Mouse (Mus musculus) cerebellum, adult 18-20 months (tissue): ENCODE results near the gene Cables2.

Experiments
- DNase-seq, 2 experiments: peaks; one replicate each; pipeline ENCODE4 v3.0.0; 2021

Gene Cables2

GRCm38 (mm10) chr2:180254436-180255209 lies 18.7 kb downstream of the Cables2 start:
- DNase-seq = no peak

DNA sequence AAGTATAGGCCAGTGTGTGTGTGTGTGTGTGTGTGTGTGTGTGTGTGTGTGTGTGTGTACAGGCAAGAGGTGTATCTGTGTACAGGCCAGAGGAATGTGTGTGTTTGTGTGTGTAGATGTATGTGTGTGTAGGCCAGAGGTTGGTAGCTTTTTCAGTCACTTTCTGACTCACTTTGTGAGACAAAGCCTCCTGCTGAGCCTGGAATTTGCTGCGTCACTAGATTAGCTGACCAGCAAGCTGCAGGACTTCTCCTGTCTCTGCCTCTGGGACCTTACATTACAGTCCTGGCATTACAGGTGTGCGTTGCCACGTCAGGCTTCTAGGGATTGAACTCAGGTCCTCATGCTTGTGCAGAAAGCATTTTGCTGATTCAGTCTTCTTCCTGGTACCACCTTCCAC lies 21.5 kb downstream of the Cables2 start:
- DNase-seq = no peak

DNA sequence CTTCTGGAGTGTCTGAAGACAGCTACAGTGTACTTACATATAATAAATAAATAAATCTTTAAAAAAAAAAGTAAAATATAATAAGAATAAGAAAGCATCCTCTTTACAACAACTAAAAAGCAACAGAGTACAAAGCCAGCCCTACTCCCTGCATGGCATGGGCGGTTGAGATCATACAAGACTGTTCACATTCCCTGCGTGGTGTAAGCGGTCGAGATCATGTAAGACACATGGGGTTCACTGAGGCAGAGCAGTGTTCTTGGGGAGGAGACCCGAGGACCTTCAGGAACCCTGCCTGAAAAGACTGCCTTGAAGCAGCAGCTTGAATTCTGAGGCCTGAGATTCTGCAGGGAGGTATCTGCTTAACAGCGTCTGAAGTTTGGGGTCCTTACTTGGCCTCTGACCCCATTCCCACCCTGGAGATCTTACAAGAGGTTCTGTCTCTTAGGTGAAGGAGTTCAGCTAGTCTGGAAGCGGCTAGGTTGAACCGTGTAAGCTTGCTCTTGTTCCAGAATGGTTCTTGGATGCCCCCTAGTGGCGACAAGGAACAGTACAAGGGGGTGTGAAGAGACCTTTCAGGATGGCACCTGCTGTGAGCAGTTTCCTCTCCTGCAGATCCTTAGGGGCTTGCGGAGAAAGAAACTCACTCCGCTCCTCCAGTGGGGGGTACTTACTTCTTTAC lies 22.2 kb downstream of the Cables2 start:
- DNase-seq = peak; percentile 88 to 89

DNA sequence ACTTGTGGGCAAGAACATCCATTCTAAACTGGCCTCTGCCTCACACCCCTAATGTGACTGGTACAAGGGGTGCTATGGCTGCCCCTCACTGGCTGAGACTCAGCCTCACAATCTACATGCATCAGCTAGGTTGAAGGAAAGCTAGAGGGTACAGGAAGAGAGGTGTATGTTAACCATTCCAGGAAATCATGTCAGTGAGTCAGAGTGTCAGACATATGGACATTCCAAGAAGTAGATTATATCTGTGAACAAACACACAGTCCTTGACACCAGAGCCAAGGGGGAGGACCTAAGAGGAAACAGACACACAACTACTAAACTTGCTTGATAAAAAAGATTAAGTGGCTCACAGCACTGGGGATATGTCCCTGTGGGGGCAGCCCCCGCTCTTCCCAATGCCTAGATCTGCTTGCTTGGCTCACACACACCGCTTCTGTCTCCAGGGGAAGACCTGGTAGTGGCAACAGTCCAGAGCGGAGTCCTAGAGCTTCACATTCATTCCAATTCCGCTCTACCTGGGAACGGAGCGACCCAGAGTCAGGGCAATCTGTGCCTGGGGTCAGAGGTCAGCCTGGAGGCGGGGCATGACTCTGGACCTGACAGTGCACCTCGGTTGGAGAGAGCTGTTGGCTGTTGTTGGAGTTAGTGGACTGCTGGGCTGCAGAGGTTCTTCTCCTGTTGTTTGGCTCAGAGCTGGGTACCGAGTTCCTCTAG lies 24.2 kb downstream of the Cables2 start:
- DNase-seq = no peak

DNA sequence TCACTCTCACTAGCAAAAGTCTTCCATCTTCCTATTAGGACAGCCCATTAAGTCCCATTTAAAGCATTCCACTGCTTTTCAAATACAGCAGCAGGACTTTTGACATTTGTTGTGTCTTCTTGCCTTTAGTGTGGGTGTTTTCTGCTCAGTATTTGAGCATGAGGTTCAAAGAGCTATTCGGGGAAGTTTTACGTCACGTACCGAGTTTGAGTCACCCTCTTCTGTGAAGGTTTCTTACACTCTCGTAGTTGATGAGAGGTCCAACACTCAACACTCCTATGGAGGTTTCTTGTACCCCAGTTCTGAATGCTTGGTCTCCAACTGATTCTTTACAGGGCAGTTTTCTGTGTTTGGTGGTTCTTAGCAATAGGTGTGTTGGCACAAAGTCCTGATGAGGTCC lies 25.4 kb downstream of the Cables2 start:
- DNase-seq = no peak

DNA sequence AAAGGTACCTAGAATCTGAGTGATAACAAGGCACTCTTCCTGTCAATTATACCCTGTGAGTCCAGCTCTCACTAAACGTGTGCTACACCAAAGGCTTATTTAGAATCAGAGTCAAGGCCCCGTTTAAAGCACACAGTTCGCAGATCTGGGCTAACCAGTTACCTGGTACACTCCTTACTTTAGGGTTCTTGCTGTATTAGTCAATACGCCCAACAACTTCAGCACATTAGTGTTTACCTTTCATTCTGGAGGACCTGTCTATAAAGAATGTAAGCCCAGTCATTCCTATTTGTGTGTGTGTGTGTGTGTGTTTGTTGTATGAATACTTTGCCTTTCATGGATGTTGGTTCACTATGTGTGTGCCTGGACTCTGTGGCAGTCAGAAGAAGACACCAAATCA lies 30.2 kb downstream of the Cables2 start:
- DNase-seq = no peak

- no peak for DNase-seq
Observed at GRCm38 (mm10) chr2:180238591-180238990, 34.7 kb downstream of the Cables2 start.

GRCm38 (mm10) chr2:180237601-180238345 lies 35.5 kb downstream of the Cables2 start:
- DNase-seq = no peak

- DNase-seq = no peak
Observed at GRCm38 (mm10) chr2:180236930-180237329, 36.4 kb downstream of the Cables2 start.

DNA sequence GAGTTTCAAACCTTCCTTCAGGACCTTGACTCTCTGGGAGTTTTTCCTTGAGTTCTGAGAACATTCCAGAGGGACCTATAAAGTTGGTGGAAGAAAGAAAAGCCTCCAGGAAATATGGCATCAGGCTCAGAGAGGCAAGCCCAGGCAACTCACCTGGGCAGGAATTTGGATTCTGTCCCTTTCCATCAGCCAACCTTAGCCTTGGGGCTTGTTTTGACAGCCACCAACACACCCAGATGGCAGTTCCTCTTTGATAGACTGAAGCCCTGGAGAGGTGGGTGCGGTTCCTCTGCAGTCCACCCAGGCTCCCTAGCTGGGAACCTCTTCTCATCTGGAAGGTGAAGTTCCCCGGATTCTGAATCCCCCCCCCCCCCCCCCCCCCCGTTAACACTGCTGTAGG lies 36.8 kb downstream of the Cables2 start:
- no peak for DNase-seq

GRCm38 (mm10) chr2:180235788-180236187 lies 37.5 kb downstream of the Cables2 start:
- DNase-seq = no peak

- DNase-seq = no peak
Observed at GRCm38 (mm10) chr2:180234980-180235379, 38.3 kb downstream of the Cables2 start.

DNA sequence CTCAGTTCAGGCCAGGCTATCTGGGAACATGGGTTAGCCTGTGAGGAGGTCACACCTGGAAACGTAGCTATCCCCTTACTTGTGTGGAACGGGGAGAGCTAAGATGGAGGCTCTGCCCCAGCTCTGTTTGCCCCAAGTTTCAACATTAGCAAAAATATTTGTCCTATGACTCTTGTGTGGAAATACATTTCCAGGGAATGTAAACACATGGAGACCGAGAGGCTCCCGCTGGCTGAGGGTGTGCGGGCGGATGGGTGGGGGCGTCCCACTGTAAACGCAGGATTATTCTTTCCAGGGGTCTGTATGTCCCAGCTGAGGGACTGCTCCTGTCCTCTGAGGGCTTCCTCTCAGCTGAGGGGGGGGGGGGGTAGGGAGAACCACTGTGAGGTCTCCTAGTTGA lies 38.9 kb downstream of the Cables2 start:
- no peak for DNase-seq

- no peak for DNase-seq
Observed at GRCm38 (mm10) chr2:180233101-180233904, 40.0 kb downstream of the Cables2 start.

DNA sequence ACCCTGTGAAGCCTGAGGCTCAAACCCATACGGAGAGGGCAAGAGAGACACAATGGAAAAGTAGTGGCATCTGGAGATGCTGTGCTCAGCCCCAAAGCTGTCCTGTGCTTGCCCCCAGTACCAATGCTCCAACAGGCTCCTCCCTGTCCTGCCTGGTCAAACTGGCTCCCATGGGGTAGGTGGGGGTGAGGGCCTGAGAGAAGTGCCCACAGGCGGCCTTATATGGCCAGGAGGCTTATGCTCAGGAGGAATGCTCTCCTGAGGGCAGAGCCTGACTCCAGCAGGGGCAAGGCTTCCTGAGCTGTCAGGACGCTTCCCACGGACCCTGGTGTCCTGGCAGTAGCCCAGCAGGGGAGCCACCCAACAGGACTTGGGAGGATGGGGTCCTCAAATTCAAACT lies 42.8 kb downstream of the Cables2 start:
- no peak for DNase-seq

DNA sequence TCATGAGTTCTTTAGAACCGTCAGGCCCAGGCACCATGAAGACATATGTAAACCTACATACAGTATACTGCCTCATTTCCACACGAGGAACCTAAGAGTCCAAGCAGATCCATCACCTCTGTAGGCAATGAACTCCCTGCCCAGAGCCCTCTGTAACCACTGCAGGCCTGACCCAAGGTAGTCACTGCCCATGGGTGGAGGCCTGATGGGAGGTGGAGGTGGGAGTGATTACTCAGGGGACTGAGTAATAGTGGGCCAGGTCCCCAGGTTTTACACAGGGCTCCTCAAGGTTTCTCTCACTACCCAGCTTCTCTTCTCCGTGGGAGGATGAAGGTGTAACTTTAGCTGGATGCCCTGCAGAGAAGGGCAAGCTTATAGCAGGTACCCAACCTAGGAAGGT lies 44.2 kb downstream of the Cables2 start:
- no peak for DNase-seq

GRCm38 (mm10) chr2:180228592-180228991 lies 44.7 kb downstream of the Cables2 start:
- no peak for DNase-seq

GRCm38 (mm10) chr2:180228060-180228458 lies 45.2 kb downstream of the Cables2 start:
- no peak for DNase-seq

DNA sequence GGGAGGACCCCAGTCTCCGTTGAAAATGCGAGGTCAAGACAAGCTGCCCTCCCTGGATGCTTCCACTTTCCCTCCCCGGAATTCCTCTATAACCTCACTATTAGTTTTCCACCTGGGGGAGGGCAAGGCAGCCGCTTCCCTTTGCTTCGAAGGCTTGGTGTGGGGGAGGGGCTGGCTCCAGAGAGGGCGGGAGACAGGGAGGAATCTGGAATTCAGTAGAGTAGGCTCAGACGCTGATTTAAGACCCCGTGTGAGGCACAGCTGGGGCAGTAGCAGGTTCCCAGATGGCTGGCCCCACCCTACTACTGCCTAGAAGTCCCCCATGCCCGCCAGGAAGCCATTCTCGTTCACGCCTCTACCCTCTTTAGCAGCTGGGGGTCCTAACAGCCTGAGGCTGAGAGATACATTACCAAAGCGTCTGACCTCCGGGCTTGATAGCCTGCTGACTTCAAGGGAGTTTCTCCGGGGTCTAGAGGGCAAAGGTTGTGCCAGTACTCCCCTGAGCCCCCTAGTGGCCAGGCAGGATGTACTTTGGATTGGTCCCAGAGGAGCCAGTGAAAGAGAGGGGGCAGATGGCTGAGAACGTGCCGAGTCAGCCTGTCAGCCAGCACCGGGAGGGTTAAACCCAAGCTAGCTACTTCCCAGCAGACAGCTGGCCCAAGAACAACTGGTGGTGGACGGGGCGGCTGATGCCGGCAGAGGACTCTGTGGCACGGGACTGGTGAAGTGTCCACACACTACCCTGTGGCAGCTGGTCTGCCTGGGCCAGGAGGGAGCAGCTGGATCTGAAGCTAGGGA lies 45.8 kb downstream of the Cables2 start:
- peak; percentile 29 to 45 for DNase-seq

GRCm38 (mm10) chr2:180225762-180226378 lies 47.4 kb downstream of the Cables2 start, which contains the start of gene Lama5:
Gene Lama5 (minus strand): TSS chr2:180225859.
- peak; percentile 28 to 48 for DNase-seq
